Mouse (Mus musculus): ENCODE results near the gene Chmp1a. TPM values are rescaled to one million over a fixed set of nuclear protein-coding genes. Genes with fewer than 3 reads are reported as not detected.
"Not testable (repeated sequence)": the region's sequence is repeated elsewhere in the genome, so short reads cannot be mapped to it uniquely, and the experiment has no call there.

The Chmp1a gene
- total and polyA plus RNA-seq, 2 experiments = 51.5 to 67.1 TPM

DNA sequence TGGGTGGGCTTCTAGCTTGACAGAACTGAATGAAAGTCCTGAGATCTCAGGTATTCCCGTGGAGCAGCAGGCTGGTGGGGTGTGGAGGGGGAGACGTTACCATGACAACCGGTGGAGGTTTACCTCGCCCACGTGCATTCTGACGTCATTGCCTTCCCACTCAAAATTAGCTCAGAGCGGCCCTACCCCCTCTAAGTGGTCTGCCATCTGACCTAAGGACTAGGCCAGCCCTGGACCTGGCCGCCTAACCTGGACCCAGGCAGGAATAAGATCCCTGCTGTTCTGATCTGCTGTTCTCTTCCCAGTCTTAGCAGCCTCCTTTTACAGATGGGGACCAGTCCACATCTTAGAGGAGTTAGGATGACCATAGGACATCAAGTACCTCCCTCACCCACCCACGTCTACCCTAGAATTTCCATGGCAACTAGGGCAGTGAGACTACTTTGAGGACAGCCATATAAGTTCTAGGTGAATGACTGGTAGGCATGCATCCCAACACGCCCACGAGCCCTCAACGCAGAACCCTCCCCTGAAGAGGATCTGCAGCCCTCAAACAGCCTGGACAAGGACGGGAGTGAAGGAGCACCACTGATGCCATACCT is 22.5 kb upstream of the Chmp1a start:
- Histone ChIP-seq H3K9ac (ENCODE audit: low read depth, low read length) (peak overlapping the region; percentile 86), H3K4me3 (ENCODE audit: insufficient read depth, low read depth, low read length) (peak overlapping the region; percentile 79), H3K4me1 (ENCODE audit: control insufficient read depth, insufficient read depth, low read length) (peaks cover 17% of the 10 kb centered on the region), H3K27me3 (ENCODE audit: control insufficient read depth, insufficient read depth, low read length) (no peaks in the 10 kb centered on the region), H3K79me2 (ENCODE audit: control insufficient read depth, insufficient read depth, low read length) (peaks cover 5% of the 10 kb centered on the region; the same call in 1 of the 2 replicates), H3K27ac (replicated peaks; ENCODE audit: insufficient read depth, low read depth, low read length) (peak overlapping the region; percentile 91), H3K36me3 (ENCODE audit: control insufficient read depth, insufficient read depth, low read length) (no peaks in the 10 kb centered on the region)
- 17% methylated on average over 13 of the region's 13 CpGs for WGBS
- TF ChIP-seq POLR2A (IDR thresholded peaks at IDR 0.05; ENCODE audit: extremely low read depth, insufficient read depth, low read length) = no peak
- no peak for TF ChIP-seq CTCF (IDR thresholded peaks at IDR 0.05; ENCODE audit: low read depth, low read length)
- DNase-seq (ENCODE audit: extremely low read depth, low read depth, low spot score) = peak; percentile 13

DNA sequence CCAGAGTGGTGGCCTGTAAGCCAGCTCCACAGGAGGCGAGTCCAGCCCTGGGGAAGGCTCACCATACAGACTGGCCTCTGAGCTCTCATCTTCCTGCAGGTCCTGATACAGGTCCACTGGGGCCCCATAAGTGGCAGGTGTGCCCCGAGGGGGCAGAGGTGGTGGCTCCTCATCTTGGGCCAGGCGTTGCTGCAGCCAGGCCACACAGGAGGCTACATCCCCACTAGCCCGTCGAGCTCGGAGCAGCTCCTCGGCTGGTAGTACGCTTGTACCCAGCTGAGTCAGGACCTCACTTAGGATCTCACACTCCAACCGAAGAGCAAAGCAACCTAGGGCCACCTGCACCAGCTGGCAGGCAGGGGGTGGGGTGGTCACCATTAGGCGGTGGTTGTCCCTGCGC is 21.2 kb upstream of the Chmp1a start:
- H3K9ac ChIP-seq (ENCODE audit: low read depth, low read length) = peak overlapping the region; percentile 7; the same call in 1 of the 2 replicates
- H3K79me2 ChIP-seq (ENCODE audit: control insufficient read depth, insufficient read depth, low read length) = peaks cover 5% of the 10 kb centered on the region; the same call in 1 of the 2 replicates
- TF ChIP-seq POLR2A (IDR thresholded peaks at IDR 0.05; ENCODE audit: extremely low read depth, insufficient read depth, low read length) (no peak), CTCF (IDR thresholded peaks at IDR 0.05; ENCODE audit: low read depth, low read length) (no peak)
- H3K4me1 ChIP-seq (ENCODE audit: control insufficient read depth, insufficient read depth, low read length) = peaks cover 17% of the 10 kb centered on the region
- 80% methylated on average over 11 of the region's 11 CpGs for WGBS
- DNase-seq (ENCODE audit: extremely low read depth, low read depth, low spot score) = no peak
- H3K36me3 ChIP-seq (ENCODE audit: control insufficient read depth, insufficient read depth, low read length) = no peaks in the 10 kb centered on the region
- no peaks in the 10 kb centered on the region for H3K27me3 ChIP-seq (ENCODE audit: control insufficient read depth, insufficient read depth, low read length)
- no peak overlapping the region for H3K4me3 ChIP-seq (ENCODE audit: insufficient read depth, low read depth, low read length)
- no peak overlapping the region for H3K27ac ChIP-seq (replicated peaks; ENCODE audit: insufficient read depth, low read depth, low read length)

DNA sequence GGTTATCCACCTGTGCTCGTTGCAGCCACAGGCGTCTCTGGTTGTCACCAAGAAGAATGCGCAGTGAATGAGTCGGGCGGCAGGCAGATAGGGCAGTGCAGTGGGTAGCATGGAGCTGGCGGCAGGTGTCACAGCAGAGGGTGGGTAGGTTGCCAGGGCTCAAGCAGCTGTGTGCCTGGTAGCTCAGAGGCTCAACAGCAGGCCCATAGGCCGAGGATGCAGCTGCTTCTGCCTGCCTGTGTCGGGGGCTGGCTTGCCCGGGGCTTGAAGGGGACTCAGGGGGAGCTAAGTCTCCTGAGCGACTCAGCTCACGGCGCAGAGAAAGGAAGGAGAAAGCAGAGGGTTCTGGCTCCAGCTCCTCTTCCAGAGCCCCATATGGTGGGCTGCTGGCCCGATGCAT is 20.7 kb upstream of the Chmp1a start:
- 76% methylated on average over 13 of the region's 13 CpGs for WGBS
- no peak for DNase-seq (ENCODE audit: extremely low read depth, low read depth, low spot score)
- peaks cover 17% of the 10 kb centered on the region for H3K4me1 ChIP-seq (ENCODE audit: control insufficient read depth, insufficient read depth, low read length)
- no peak overlapping the region for H3K9ac ChIP-seq (ENCODE audit: low read depth, low read length)
- no peak overlapping the region for H3K27ac ChIP-seq (replicated peaks; ENCODE audit: insufficient read depth, low read depth, low read length)
- H3K79me2 ChIP-seq (ENCODE audit: control insufficient read depth, insufficient read depth, low read length) = peaks cover 5% of the 10 kb centered on the region; the same call in 1 of the 2 replicates
- H3K4me3 ChIP-seq (ENCODE audit: insufficient read depth, low read depth, low read length) = no peak overlapping the region
- H3K36me3 ChIP-seq (ENCODE audit: control insufficient read depth, insufficient read depth, low read length) = no peaks in the 10 kb centered on the region
- no peaks in the 10 kb centered on the region for H3K27me3 ChIP-seq (ENCODE audit: control insufficient read depth, insufficient read depth, low read length)
- TF ChIP-seq CTCF (IDR thresholded peaks at IDR 0.05; ENCODE audit: low read depth, low read length) = no peak
- no peak for TF ChIP-seq POLR2A (IDR thresholded peaks at IDR 0.05; ENCODE audit: extremely low read depth, insufficient read depth, low read length)

DNA sequence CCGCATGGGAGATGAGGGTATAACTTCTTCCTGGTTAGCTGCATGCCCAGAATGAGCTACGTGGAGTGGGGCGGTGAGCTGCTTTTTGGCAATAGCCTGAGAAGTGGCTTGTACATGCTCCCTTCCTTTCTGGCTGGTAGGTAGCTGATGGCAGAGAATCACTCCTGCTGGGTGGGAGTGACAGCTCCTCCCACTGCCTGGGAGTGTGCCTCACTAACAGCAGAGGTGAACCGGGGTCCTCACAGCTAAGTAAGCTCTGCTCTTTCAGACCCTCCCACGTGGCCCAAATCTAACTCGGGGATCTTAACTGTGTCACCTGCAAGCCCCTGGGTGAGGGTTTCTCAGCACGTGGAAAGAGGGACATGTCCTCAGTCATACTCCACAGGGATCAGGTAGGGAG is 20.0 kb upstream of the Chmp1a start:
- TF ChIP-seq POLR2A (IDR thresholded peaks at IDR 0.05; ENCODE audit: extremely low read depth, insufficient read depth, low read length) = no peak
- no peak for TF ChIP-seq CTCF (IDR thresholded peaks at IDR 0.05; ENCODE audit: low read depth, low read length)
- Histone ChIP-seq H3K79me2 (ENCODE audit: control insufficient read depth, insufficient read depth, low read length) (peaks cover 5% of the 10 kb centered on the region; the same call in 1 of the 2 replicates), H3K27me3 (ENCODE audit: control insufficient read depth, insufficient read depth, low read length) (no peaks in the 10 kb centered on the region), H3K4me3 (ENCODE audit: insufficient read depth, low read depth, low read length) (no peak overlapping the region), H3K36me3 (ENCODE audit: control insufficient read depth, insufficient read depth, low read length) (no peaks in the 10 kb centered on the region), H3K4me1 (ENCODE audit: control insufficient read depth, insufficient read depth, low read length) (peaks cover 17% of the 10 kb centered on the region), H3K27ac (replicated peaks; ENCODE audit: insufficient read depth, low read depth, low read length) (no peak overlapping the region), H3K9ac (ENCODE audit: low read depth, low read length) (no peak overlapping the region)
- peak; percentile 19 for DNase-seq (ENCODE audit: extremely low read depth, low read depth, low spot score)
- 45% methylated on average over 7 of the region's 7 CpGs for WGBS

DNA sequence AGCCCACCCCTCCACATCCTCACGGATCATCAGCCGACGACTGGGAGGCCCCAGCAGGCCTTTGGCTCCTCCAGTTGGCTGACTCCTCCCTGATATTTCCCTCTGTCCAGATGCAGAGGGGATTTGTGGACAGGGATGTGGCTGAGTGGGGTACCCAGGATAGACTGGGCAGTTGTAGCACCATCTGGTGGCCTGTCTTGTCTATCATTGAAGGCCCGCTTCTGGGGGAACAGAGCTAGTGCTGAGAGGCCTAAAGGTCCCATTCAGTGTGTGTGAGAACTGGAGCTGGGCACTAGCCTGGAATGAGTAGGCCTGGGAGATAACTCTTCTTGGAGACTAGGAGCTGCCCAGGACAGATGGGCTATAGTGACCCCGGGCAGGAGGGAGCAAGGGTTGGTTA is 19.2 kb upstream of the Chmp1a start:
- H3K4me1 ChIP-seq (ENCODE audit: control insufficient read depth, insufficient read depth, low read length) = peaks cover 14% of the 10 kb centered on the region
- TF ChIP-seq CTCF (IDR thresholded peaks at IDR 0.05; ENCODE audit: low read depth, low read length) (peak; percentile 28), POLR2A (IDR thresholded peaks at IDR 0.05; ENCODE audit: extremely low read depth, insufficient read depth, low read length) (no peak)
- H3K27me3 ChIP-seq (ENCODE audit: control insufficient read depth, insufficient read depth, low read length) = no peaks in the 10 kb centered on the region
- 39% methylated on average over 5 of the region's 5 CpGs for WGBS
- no peaks in the 10 kb centered on the region for H3K36me3 ChIP-seq (ENCODE audit: control insufficient read depth, insufficient read depth, low read length)
- H3K79me2 ChIP-seq (ENCODE audit: control insufficient read depth, insufficient read depth, low read length) = peaks cover 5% of the 10 kb centered on the region; the same call in 1 of the 2 replicates
- H3K9ac ChIP-seq (ENCODE audit: low read depth, low read length) = no peak overlapping the region
- no peak overlapping the region for H3K27ac ChIP-seq (replicated peaks; ENCODE audit: insufficient read depth, low read depth, low read length)
- peak; percentile 24 for DNase-seq (ENCODE audit: extremely low read depth, low read depth, low spot score)
- H3K4me3 ChIP-seq (ENCODE audit: insufficient read depth, low read depth, low read length) = no peak overlapping the region

DNA sequence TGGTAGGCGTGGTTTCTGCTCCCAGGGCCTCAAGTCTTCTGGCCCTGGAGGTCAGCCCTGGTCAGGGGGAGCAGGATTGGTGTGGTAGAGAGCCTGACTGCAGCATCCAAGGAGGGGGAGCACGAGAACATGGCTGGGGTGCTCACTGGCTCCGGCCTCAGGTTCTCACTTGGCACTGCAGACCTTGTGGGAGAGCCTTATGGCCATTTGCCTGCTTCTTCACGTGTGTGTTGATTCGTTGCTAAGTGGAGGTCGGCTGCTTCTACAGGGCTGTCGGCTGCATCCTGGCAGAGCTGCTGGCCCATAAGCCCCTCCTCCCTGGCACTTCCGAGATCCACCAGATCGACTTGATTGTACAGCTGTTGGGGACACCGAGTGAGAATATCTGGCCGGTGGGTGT is 17.8 kb upstream of the Chmp1a start:
- not testable (repeated sequence) for H3K27ac ChIP-seq (replicated peaks; ENCODE audit: insufficient read depth, low read depth, low read length); H3K79me2 ChIP-seq (ENCODE audit: control insufficient read depth, insufficient read depth, low read length); H3K4me3 ChIP-seq (ENCODE audit: insufficient read depth, low read depth, low read length); H3K9ac ChIP-seq (ENCODE audit: low read depth, low read length); H3K36me3 ChIP-seq (ENCODE audit: control insufficient read depth, insufficient read depth, low read length); DNase-seq (ENCODE audit: extremely low read depth, low read depth, low spot score); H3K27me3 ChIP-seq (ENCODE audit: control insufficient read depth, insufficient read depth, low read length)
- WGBS = 77% methylated on average over 11 of the region's 11 CpGs
- H3K4me1 ChIP-seq (ENCODE audit: control insufficient read depth, insufficient read depth, low read length) = peaks cover 13% of the 10 kb centered on the region

All from liver, adult 2 months (tissue).